Mouse (Mus musculus): ENCODE data around the gene Tnp2. TPM values are rescaled to one million over a fixed set of nuclear protein-coding genes. Genes with fewer than 3 reads are reported as not detected.
"Not testable (repeated sequence)": the region's sequence is repeated elsewhere in the genome, so short reads cannot be mapped to it uniquely, and the experiment has no call there.

Gene Tnp2
- polyA plus RNA-seq, 1 experiment from 2014 or later = not detected

DNA sequence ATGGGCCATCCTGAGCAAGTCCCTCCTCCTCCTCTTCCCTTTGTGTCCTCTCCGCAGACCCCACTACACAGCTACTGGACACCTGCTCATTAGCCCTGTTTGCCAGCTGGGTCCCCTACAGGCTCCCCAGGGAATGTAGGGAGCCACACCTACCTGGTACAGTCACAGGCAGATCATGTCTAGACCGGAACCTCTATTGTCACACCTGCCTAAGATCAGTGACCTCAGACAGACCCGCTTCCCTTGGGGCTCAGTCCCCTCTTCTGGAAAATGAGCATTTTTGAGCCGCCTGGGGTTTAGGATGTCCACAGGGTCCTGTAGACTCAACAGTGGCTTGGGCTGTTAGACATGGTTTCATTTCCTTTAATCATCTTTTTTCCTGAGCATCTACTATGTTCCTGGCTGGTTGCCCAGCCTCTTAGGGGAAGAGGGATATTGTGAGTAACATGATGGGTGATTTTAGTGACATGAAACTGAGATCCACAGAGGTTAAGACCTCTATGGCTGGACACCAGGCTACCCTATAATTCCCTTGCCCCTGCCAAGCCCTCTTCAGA is 30.2 kb upstream of the Tnp2 start:
- H3K4me3 ChIP-seq = no peak overlapping the region
- no peaks in the 10 kb centered on the region for H3K27me3 ChIP-seq (ENCODE audit: low read depth, poor library complexity, severe bottlenecking)
- no peaks in the 10 kb centered on the region for H3K9me3 ChIP-seq (replicated peaks)
- no peak for DNase-seq (ENCODE audit: low spot score)
- 89% methylated on average over 4 of the region's 4 CpGs for WGBS
- H3K27ac ChIP-seq = no peak overlapping the region
- H3K36me3 ChIP-seq = no peaks in the 10 kb centered on the region
- H3K4me1 ChIP-seq = peaks cover 13% of the 10 kb centered on the region

DNA sequence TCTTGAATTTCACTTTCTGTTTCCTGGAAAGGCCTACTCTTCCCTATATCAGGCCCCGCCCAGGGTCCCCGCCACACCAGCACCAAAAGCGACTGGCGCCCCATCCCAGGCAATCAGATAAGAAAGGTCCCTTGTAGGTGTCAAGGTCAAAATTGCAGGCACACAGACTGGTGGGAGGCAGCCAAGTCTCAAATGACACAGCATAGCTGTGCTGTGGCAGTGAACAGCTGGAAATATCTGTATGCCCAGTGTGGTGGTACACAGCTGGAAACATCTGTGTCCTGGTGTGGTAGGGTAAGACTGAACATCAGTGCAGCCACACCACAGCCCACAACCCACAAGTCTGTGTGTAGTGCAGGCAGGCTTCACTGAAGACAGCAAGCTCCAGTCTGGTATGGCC is 26.4 kb upstream of the Tnp2 start:
- H3K36me3 ChIP-seq = no peaks in the 10 kb centered on the region
- H3K4me1 ChIP-seq = peaks cover 9% of the 10 kb centered on the region; the same call in 1 of the 2 replicates
- H3K4me3 ChIP-seq = no peak overlapping the region
- no peaks in the 10 kb centered on the region for H3K27me3 ChIP-seq (ENCODE audit: low read depth, poor library complexity, severe bottlenecking)
- no peaks in the 10 kb centered on the region for H3K9me3 ChIP-seq (replicated peaks)
- WGBS = 75% methylated on average over 4 of the region's 4 CpGs
- no peak overlapping the region for H3K27ac ChIP-seq
- DNase-seq (ENCODE audit: low spot score) = no peak

DNA sequence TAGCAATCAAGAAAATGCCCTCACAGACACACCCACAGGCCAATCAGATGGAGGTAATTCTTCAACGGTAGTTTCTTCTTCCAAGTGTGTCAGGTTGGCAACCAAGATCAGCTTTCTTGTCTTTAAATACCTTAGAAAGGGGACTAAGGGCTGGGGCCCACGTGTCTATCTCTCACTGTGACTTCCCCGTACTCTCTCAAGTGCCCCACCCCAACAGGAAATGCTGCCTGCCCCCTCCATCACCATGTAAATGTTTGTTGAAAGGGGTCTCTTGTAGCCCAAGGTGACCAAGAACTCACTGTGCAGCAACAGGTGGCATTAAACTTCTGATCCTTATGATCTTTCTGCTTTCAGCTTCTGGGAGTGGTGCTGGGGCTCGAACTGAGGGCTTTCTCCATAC is 25.3 kb upstream of the Tnp2 start:
- Histone ChIP-seq H3K27me3 (ENCODE audit: low read depth, poor library complexity, severe bottlenecking) (no peaks in the 10 kb centered on the region), H3K36me3 (no peaks in the 10 kb centered on the region), H3K4me1 (peaks cover 9% of the 10 kb centered on the region; the same call in 1 of the 2 replicates), H3K27ac (no peak overlapping the region), H3K9me3 (replicated peaks) (no peaks in the 10 kb centered on the region), H3K4me3 (no peak overlapping the region)
- 79% methylated on average over 4 of the region's 4 CpGs for WGBS
- DNase-seq (ENCODE audit: low spot score) = no peak

DNA sequence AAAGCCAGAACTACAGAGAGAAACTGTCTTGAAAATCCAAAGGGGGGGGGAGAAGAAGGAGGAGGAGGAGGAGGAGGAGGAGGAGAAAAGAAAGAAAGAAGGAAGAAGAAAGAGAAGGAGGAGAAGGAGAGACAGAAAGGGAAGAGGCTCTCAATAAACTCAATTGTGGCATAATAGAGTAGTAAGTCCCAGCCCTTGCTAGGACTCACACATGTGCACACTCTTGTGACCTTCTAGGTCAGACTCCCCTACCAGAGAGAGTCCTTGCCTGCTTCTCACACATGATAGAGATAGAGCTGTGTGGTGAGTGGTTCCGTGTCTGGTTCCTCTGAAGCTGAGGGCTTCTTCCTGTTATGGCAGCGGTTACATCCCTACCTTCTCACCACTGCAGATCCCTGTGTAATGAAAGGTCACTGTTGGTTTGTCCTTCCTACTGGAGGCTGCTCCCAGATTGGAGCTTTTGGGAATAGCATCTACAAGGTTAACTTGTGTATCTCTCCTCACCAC is 24.5 kb upstream of the Tnp2 start, which contains the start of gene Gm11172:
Gm11172 (plus strand) TSS at position 51 of the 507 bp plus-strand sequence.
- Histone ChIP-seq H3K27me3 (ENCODE audit: low read depth, poor library complexity, severe bottlenecking) (no peaks in the 10 kb centered on the region), H3K4me3 (no peak within 1 kb of the TSS), H3K9me3 (replicated peaks) (no peaks in the 10 kb centered on the region), H3K36me3 (no peaks in the 10 kb centered on the region), H3K27ac (no peak within 1 kb of the TSS), H3K4me1 (peaks cover 9% of the 10 kb centered on the region; the same call in 1 of the 2 replicates)
- no peak for DNase-seq (ENCODE audit: low spot score)
- 83% methylated on average over 2 of the region's 2 CpGs for WGBS

DNA sequence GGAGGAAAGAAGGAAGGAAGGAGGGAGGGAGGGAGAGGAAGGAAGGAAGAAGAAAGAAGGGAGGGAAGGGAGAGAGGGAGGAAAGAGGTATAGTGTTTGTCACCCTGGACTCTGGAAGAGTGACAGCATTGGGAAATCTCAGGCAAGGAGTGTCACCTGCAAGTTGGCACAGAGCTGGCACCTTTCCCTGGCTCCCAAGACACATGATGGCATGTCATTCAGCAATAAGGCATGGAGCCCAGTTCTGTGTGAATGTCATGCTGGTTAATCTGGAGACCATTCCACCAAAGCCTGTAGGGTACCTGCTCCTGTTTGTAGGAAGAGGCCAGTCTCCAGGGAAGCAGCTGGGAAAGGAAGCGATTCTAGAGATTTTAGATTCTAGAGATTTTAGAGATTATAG is 21.9 kb upstream of the Tnp2 start:
- no peak for DNase-seq (ENCODE audit: low spot score)
- Histone ChIP-seq H3K9me3 (replicated peaks) (no peaks in the 10 kb centered on the region), H3K4me3 (no peak overlapping the region), H3K27me3 (ENCODE audit: low read depth, poor library complexity, severe bottlenecking) (no peaks in the 10 kb centered on the region), H3K27ac (no peak overlapping the region), H3K36me3 (no peaks in the 10 kb centered on the region), H3K4me1 (peaks cover 20% of the 10 kb centered on the region)
- 79% methylated on average over 1 of the region's 1 CpGs for WGBS

DNA sequence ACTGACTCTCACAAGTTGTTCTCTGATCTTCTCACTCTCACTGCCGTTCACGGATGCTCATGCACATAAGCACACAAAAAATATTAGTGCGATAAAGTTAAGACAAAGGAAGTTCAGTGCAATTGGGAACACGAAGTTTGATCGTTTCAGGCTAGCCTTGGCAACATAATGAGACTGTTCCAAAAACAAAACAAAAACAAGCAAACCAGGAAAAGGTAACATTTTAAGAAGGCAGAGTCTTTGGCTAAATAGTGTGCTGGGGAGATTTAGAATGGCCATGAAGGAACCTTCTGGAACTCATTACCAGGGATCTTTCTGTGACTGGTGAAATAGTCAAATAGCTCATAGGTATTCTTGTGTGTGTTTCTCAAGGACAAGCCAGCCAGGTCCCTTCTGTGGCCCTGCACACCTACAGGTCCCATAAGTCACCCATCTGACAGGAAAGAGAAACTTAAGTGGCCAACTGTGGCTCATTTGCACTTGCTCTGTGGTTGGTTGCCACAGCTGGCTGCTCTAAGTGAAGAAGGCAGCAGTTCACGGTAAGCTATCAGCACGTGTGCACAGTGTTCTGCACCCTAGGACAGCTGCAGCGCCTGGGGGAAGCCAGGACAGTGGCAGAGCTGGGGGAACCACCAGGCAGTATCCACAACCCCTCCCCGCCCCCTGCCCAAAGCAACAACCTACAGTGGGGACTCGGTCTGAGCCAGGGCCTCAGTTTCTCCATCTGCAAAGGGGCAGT is 17.5 kb upstream of the Tnp2 start, which contains the start of gene Prm1:
Prm1 (minus strand) TSS at position 51 of the 739 bp plus-strand sequence.
- Histone ChIP-seq H3K9me3 (replicated peaks) (no peaks in the 10 kb centered on the region), H3K4me3 (no peak within 1 kb of the TSS), H3K27me3 (ENCODE audit: low read depth, poor library complexity, severe bottlenecking) (no peaks in the 10 kb centered on the region), H3K4me1 (peaks cover 15% of the 10 kb centered on the region), H3K36me3 (no peaks in the 10 kb centered on the region), H3K27ac (no peak within 1 kb of the TSS)
- WGBS = 80% methylated on average over 10 of the region's 10 CpGs
- no peak for DNase-seq (ENCODE audit: low spot score)

DNA sequence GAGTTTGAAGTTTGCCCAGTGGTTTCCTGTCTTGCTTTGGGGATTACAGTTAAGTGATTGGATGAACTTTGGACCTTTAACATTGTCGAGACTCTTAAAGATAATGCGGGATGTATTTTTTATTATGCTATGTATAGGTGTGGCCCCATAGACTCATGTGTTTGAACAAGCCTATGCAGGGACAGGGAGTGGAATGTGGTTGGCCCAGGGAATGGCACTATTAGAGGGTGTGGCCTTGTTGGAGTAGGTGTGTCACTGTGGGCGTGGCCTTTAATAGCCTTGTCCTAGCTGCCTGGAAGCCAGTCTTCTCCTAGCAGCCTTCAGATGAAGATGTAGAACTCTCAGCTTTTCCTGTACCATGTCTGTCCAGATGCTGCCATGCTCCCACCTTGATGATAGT is 14.0 kb upstream of the Tnp2 start:
- H3K4me3 ChIP-seq; H3K27ac ChIP-seq; H3K27me3 ChIP-seq (ENCODE audit: low read depth, poor library complexity, severe bottlenecking); DNase-seq (ENCODE audit: low spot score); H3K9me3 ChIP-seq (replicated peaks); H3K36me3 ChIP-seq: not testable (repeated sequence)
- peaks cover 18% of the 10 kb centered on the region for H3K4me1 ChIP-seq
- WGBS = 95% methylated on average over 3 of the region's 3 CpGs

DNA sequence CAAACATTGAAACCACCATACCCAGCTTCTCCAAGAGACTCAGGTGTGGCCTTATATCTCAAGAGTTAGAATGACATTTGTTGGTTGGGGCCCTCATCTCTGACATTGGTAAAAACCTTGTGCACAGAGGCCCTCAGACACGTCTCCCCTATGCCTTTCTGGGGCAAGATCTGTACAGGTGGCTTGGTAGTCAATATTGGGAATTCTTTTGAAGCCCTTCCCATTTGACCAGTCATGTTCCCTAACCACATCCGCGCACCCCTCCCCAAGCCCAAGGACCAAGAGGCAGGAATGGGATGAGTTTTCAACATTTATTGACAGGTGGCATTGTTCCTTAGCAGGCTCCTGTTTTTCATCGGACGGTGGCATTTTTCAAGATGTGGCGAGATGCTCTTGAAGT is 7.6 kb upstream of the Tnp2 start, which contains the start of gene Prm2:
Prm2 (minus strand) TSS at position 101 of the 400 bp plus-strand sequence.
- WGBS = 84% methylated on average over 6 of the region's 6 CpGs
- no peaks in the 10 kb centered on the region for H3K9me3 ChIP-seq (replicated peaks)
- no peak within 1 kb of the TSS for H3K27ac ChIP-seq
- no peak within 1 kb of the TSS for H3K4me3 ChIP-seq
- no peak for DNase-seq (ENCODE audit: low spot score)
- H3K4me1 ChIP-seq = peaks cover 4% of the 10 kb centered on the region
- H3K27me3 ChIP-seq (ENCODE audit: low read depth, poor library complexity, severe bottlenecking) = peaks cover 32% of the 10 kb centered on the region
- no peaks in the 10 kb centered on the region for H3K36me3 ChIP-seq

DNA sequence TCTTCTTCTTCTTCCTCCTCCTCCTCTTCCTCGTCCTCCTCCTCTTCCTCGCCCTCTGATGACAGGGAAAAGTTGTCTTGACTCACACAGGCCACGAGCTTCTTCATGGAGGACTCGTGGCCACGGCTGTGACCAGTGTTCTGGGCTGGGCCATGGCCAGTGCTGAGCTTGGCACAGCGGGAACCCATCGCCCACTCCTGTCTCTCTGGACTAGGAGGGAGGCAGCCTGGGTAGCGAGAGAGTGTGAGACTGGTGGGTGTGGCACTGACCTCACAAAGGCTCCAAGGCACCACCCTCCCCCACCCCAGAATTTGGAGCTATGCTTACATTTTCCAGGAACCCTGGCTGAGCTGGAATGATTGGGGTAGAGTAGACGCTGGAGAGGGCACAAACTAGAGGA is 2.2 kb upstream of the Tnp2 start, which contains the start of gene Prm3:
Prm3 (minus strand) TSS at position 213 of the 400 bp plus-strand sequence.
- 76% methylated on average over 9 of the region's 9 CpGs for WGBS
- Histone ChIP-seq H3K4me1 (peaks cover 28% of the 10 kb centered on the region), H3K36me3 (no peaks in the 10 kb centered on the region), H3K27me3 (ENCODE audit: low read depth, poor library complexity, severe bottlenecking) (peaks cover 14% of the 10 kb centered on the region), H3K9me3 (replicated peaks) (no peaks in the 10 kb centered on the region), H3K4me3 (no peak within 1 kb of the TSS), H3K27ac (no peak within 1 kb of the TSS)
- no peak for DNase-seq (ENCODE audit: low spot score)

DNA sequence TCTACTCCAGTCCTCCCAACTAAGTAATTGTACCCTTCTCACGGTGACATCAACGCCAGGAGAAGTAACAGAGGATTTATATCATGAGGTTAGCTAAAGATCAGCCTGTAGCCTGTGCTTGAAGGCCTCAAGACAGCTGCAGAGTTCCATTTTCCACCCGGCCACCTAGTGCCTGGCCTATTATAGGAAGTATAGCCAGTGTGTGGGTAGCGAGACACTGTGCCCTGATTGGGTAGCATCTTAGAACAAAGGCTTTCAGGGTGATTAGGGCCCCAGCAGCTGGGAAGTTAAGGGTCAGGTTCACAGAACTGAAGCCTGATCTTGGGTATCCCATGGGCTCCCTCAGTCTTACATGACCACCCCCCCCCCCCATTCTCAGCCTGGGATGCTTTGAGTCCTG is 406 bp upstream of the Tnp2 start:
- peaks cover 42% of the 10 kb centered on the region for H3K4me1 ChIP-seq
- no peak overlapping the region for H3K27ac ChIP-seq
- WGBS = 47% methylated on average over 4 of the region's 4 CpGs
- H3K27me3 ChIP-seq (ENCODE audit: low read depth, poor library complexity, severe bottlenecking) = peaks cover 2% of the 10 kb centered on the region; the same call in 1 of the 2 replicates
- no peaks in the 10 kb centered on the region for H3K9me3 ChIP-seq (replicated peaks)
- no peaks in the 10 kb centered on the region for H3K36me3 ChIP-seq
- H3K4me3 ChIP-seq = no peak overlapping the region
- no peak for DNase-seq (ENCODE audit: low spot score)

DNA sequence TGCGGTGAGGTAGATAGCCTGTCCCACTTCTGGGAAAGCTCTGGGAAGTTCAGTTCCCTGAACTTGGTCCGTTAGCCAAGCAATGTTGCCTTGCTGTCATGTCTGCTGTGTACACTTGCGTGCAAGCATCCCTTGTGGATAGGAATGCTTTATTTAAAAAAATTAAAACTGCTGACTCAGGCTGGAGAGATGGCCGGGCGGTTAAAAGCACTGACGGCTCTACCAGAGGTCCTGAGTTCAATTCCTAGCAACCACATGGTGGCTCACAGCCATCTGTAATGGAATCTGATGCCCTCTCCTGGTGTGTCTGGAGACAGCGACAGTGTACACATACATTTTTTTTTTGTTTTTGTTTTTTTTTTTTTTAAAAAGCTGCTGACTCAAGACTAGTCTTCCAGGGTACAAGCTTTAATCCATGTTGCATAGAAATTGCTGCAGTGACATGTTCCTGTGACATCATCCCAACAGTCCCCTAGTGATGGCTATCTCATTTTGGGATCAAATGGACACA is 857 bp downstream of the Tnp2 start:
- no peak for DNase-seq (ENCODE audit: low spot score)
- Histone ChIP-seq H3K36me3 (no peaks in the 10 kb centered on the region), H3K27me3 (ENCODE audit: low read depth, poor library complexity, severe bottlenecking) (peaks cover 13% of the 10 kb centered on the region), H3K4me1 (peaks cover 53% of the 10 kb centered on the region), H3K27ac (no peak overlapping the region), H3K4me3 (no peak overlapping the region), H3K9me3 (replicated peaks) (no peaks in the 10 kb centered on the region)
- WGBS = 81% methylated on average over 7 of the region's 7 CpGs

DNA sequence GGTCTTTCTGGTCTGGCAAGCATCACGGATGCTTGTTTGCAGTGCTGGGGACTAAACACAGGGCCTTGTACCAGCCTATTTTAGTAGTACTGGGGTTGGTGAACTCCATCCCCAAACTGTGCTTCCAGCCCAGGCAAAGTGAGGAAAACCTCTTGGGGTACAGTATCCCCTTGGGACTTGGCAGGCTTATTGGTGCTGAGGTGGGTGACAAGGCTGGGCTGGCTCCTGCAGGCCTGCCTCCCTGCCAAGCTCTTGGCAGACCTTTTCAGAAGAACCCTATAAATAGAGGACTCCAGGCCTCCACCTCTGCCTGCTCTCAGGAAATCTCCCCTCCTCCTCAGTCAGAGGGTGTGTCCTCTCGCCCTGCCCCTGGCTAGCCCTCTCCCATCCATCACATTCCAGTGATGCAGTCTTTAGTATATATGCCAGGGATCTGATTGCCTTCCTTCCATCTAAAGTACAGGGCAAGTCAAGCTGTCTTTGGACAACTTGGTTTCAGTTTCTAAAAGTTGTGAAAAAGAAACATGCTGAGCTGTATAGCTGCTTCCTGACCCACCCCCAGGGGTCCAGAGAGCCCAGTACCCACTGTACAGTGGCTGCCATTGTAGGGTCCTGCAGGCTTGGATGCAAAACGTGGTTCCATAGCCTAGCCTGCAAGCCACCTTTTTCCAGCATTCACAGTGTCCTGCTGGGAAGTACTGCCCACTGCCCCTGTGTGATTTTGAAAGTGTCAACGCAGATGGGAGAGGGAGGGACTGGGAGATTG is 1.5 kb downstream of the Tnp2 start:
- DNase-seq (ENCODE audit: low spot score) = no peak
- Histone ChIP-seq H3K4me3 (no peak overlapping the region), H3K27ac (peak overlapping the region; percentile 94; the same call in 1 of the 2 replicates), H3K36me3 (no peaks in the 10 kb centered on the region), H3K9me3 (replicated peaks) (no peaks in the 10 kb centered on the region), H3K27me3 (ENCODE audit: low read depth, poor library complexity, severe bottlenecking) (peaks cover 13% of the 10 kb centered on the region), H3K4me1 (peaks cover 60% of the 10 kb centered on the region)
- 55% methylated on average over 4 of the region's 4 CpGs for WGBS
